Mouse (Mus musculus) 416B (cell line): Measurements from ENCODE around the gene Rbfox1.
A peak's percentile ranks its signal among the peaks of the same experiment; 100 is the strongest.

Experiments
- DNase-seq: peaks from one replicate; pipeline ENCODE4 v3.0.0; 2011; ENCODE audit warnings: low read depth

Rbfox1 gene

DNA sequence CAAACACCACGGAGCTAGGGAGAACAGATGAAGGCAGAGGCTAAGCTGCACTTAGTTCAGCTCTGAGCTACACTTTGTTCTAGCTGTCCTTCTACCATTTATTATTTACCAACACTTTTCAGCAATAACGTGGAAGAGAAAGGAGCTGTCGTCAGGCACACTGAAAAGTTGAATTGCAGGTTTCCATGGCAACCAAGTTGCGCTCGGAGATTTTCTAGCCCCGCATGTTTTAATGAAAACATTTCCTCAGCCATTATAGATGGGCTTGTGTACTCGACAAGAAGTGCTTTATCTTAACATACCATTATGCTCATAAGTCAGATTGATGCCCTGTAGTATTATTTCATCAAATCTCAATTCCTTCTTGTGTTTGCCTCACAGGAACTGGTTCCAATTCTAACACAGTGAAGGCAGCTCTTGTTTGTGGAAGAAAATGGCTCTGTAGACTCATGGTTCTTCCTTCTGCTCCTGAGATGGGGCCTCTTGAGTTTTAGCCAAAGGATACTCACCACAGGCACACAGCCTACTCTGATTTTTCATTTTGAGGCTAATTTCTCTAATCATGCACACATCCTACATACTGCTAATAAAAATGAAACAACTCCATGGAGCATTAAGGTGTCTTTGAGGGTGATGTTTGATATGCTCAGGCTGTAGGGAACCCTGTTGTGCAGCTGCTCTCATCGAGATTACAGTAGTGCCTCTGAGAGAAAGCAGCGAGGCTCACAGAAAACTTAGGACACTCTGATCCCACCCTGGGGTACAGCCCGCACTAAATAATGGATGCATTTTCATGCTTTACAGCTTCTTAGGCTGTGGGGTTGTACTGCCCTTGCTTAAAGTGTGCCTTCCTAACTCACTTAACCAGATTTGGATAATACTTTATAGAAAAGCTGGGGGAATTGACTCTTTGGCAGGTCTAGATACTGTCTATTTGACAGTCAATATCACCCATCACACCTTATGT, 107.2 kb downstream of the Rbfox1 start:
- no peak for DNase-seq

DNA sequence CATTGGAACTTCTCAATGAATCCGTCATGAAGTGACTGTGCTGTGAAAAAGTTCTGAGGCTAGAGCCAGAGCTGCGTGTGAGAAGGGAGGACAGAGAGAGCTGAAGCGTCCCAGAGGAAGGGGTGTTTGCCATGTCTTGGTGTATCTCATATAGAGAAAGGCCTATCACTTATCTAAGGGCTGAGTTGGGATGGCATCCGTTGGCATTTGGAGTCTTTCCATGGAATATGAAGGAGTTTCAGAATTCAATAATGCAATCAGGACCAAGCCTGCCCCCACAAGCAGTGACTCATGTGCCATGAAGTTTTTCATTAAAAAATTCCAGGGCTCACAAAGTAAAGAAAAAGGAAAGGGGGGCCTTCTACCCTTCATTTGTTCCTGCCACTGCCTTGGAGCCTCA, 112.0 kb downstream of the Rbfox1 start:
- no peak for DNase-seq

DNA sequence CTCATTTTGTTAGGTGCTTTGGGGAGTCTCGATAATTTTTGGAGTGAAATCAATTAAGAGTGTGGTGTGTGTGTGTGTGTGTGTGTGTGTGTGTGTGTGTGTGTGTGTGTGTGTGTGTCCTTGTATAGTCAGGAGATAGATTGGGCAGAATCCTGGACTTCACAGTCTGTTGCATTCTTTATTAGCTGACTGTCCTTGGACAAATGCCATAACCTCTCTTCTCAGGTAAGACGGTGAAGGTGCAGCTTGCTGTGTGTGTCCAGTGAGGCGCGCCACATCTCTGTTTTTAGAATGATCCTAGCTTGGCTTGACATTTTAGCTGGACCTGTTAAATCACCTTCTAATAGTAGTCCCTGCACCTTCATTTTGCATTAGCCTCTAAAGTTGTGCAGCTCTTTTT, 112.5 kb downstream of the Rbfox1 start:
- no peak for DNase-seq

DNA sequence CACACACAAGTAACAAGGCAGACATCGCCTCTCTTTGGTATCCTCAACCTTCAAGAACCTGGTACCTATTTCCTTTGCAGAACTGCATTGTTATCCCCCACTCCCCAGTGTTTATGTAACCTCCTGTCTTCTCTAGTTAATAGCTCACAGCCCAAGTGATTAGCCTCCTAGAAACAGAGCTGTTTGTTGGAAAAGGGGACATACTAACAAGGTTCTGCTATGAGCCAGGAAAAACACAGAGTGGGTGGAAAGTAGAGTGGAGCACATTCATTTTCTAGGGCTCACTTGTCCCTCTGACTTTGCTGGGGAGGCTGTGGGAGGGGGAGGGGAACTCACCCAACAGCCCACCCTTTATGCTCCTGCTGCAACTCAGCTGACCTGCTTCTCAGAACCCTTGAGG, 114.9 kb downstream of the Rbfox1 start:
- DNase-seq, result no peak

DNA sequence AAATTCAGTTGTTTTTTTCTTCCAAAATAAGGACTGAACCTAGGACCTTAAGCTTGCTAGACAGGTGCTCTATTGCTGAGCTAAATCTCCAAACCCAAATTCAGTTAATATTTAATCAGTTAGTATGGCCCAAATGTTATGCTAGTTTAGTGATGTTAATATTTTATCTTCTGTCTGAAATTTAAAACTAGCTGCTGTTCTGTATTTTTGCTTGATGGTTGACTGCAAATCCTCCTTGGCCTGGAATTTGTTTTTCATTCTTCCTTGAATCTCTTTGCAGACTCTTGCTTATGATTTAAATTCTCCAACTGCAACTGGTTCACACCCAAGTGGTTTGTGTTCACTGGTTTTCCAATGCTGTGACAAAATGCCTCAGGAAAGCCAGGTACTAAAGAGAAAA, 121.8 kb downstream of the Rbfox1 start:
- no peak for DNase-seq

DNA sequence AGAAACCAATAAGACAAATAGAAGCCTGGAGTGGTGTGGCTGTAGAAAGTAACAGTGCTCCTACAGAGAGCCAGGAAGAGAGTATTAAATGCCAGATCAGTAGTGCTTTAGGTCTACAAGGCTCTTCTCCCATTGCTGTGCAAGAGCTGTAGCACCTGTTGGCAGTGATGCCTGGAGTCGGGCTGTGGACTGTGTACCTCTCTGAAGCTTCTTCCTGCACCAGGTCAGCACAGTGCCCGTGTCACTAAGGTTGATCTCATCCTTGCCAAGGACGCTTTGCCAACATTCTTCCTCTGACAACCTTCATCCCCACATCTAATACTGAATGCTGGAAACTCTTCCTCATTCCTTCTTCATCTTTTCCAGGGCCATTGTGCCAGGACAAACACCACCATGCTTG, 127.7 kb downstream of the Rbfox1 start:
- no peak for DNase-seq

DNA sequence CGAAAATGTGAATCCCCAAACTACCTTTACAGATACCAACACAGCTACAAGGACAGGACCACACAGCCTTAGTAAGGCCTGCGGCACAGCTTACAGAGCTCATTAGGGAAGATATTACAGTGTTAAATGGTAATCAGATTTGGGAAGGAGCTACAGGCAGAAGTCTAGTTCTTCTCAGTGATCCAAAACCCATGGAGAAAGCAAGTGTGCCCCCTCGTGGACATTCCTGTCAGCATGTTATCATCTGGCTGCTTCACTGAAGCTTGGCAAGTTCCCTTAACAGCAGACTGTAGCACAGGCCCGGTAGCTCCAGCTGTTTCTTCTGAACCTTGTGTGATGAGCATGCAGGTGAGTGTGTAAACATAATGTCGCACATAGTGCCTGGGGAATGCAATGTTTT, 133.5 kb downstream of the Rbfox1 start:
- peak; percentile 70 for DNase-seq

DNA sequence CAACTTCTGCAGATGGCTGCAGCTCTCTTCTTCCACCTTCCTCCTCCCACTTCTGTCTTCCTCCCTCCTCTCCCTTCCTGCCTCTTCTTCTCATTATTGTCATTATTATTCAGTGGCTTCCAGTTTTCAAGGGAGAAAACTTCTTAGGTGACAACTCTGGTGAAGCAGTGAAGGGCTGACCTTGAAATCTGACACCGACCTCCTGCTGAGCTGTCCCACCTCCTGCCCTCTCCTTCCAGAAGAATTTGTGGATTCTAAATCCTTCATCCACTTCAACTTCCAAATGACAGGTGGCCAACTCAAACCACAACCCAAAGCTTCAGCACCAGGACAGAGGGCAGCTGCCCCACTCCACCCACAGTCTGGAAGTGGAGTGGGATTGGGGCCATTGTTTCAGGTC, 134.2 kb downstream of the Rbfox1 start:
- DNase-seq, result no peak

DNA sequence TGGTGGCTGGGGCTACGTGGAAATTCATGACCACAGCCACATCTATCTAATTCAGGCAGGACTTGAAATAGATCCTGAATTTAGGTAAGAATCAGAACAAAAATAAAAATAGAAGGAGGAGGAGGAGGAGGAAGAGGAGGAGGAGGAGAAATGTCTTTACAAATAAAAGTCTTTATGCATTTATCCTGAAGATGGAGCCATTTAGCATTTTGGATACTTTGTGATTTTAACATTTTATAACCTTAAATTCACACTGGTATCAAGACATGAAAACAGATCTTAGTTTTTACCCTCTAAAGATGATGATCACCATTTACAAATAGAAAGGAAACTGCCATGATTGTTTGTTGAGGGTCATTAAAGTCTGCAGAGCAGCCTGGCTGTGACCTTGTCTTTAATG, 146.1 kb downstream of the Rbfox1 start:
- DNase-seq, result peak; percentile 7

DNA sequence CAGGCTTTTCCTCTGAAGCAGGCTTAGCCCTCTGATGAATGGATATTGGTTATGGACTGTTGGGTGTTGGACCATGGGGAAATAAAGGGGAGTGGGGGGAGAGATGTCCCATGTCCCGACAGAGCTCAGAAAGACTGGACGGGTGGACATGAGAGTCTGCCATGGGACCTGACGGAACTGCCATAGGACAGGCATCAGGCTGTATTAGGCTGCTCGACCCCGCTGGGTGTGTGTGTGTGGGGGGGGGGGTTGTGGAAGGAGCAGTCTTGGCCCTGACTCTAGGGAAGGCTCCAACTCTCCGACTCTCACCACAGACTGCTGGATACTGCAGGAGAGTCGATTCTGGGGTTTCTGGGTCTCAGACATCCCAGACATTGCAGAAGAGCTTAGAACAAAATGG, 147.4 kb downstream of the Rbfox1 start:
- DNase-seq, result no peak

DNA sequence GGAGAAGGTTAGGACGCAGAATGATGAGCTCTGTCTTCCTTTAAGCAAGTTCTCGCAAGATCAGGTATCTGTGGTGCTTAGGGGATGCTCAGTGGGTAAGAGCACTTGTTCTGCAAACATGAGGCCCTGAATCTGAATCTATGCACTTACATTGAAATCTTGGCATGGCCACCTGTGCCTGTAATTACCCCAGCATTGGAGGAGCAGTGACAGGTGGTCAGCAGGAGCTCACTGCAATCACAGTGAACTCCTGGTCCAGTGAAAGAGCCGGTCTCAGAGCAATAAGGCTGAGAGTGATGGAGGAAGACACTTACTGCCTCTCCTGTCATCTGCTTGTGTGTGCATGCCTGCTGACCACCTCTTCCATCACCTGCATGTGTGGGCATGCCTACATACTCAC, 149.7 kb downstream of the Rbfox1 start:
- DNase-seq, result no peak

DNA sequence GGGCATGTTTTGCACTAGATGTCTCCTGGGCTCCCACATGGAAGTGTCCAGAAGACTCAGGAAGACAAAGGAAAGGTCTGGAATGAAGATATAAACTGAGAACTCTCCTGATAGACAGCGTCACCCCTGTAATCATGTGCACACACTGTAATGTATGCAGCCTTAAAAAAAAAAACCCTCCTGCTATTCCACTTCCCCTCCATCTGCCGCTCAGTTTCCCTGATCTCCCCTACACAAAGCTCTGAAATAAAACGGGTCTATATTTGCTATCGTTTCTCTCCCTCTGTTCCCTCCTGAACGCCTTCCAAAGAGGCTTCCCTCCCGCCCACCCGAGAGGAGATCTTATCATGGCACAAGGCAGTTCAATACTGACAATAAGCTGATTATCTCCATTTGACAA, 151.9 kb downstream of the Rbfox1 start:
- DNase-seq, result no peak

DNA sequence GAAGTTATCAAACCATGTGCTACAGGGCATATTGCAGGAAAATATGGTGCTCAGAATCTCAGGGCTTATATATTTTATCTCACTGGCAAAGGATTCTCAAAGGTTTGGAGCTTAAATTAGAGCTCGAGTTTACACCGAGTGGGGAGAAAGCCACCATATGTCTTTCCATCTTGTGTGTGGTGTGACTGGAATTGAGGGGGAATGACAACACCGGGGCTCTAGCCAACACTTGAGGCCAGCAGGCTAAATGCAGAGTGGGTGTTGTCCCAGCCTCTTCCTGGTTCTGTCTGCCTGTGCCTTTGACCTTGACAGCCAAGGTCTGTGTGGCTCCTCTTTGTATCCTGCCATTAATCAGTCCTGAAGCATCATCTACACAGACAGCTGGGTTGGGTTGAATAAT, 157.6 kb downstream of the Rbfox1 start:
- DNase-seq, result no peak

DNA sequence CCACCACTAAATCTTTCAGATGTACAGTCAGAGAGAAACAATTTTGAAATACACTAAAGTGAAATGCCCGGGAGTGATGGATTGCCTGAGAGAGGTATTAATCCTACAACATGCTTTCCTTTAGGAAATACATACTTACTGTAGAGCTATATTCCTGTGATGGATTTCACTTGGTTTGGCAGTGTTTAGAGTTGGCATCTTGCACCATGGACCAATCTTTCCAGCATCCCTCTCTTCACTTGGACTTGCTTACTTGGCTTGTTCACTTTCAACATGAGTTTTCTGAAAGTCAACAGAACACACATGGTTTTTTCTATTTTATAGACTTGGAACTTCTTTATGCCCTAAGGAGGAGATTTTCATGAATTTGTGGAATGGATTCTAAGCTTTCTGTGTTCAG, 163.4 kb downstream of the Rbfox1 start:
- DNase-seq, result no peak

DNA sequence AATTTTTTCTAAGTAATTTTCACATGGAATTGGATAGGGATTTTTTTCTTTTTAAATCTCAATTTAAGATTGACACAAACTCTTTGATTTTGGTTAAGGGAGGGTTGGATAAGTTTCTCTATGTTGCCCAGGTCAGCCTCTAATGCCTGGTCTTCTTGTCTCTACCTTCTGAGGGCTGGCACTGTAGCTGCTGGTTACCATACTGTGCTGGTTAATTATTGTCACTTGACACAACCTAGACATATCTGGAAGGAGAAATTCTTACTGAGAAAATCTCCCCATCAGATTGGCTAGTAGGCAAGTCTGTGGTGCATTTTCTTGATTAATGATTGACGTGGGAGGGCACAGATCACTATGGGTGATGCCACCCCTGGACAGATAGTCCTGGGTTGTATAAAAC, 177.3 kb downstream of the Rbfox1 start:
- no peak for DNase-seq

DNA sequence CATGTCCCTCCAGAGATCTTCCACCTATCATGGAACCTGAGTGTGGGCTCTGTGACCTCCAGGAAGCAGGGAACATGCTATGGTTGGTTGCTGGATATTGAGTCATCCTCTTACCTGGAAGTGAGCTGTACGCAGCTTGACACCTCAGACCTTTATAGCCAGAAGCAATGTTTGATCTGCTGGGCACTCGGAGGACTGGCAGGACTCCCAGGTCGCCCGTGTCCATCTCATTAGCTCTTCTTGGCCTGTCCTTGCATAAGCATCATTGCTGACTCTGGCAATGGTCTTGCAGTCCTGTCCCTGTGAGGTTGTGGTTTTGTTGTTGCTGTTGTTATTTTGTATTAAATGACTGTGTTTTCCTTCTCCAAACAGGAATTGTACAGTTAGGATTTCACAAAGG, 180.3 kb downstream of the Rbfox1 start:
- DNase-seq, result no peak

DNA sequence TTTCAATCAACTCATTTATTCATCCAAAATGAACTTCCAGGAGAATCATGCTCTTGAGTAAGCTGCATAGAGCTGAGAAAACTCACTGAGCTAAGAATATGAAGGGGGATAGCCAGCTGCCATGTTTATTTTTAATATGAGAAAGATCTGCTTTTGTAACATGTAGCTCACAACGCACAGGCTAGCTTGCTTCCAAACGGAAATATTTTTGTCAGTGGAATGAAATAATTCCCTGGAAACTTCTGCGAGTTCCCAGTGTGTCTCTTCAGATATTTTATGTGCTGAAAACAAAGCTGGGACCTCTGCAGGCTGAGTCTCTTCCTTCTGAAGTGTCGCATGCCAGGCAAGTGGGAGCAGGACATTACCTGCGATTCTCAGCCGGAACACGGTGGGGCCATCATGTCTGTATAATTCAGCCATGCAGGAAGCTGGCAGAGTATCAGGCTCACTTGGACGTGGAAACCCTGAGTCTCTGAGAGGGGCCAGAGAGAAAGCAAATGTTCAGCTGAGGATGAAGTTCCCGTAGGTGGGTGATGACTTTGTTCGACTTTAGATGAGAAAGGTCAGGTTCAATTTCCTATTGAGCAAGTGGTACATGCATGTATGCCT, 190.4 kb downstream of the Rbfox1 start:
- DNase-seq, result no peak

DNA sequence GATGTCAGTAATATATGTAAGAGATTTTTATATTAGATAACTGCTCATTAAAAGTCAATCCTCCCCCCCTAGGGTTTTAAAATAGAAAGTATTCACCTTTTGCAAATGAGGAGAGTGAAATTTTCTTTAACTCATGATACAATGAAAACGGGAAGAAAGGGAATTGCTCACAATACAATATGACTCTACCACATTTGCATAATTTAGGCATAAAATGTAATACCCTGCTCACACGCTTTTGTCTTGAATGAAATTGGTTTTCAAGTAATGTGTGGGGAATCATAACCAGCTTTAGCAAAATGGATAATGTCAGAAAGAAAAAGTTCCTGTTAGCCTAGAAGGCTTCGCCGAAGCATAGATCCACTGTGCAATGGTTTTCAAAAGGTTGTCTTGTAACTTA, 193.9 kb downstream of the Rbfox1 start:
- DNase-seq, result no peak

DNA sequence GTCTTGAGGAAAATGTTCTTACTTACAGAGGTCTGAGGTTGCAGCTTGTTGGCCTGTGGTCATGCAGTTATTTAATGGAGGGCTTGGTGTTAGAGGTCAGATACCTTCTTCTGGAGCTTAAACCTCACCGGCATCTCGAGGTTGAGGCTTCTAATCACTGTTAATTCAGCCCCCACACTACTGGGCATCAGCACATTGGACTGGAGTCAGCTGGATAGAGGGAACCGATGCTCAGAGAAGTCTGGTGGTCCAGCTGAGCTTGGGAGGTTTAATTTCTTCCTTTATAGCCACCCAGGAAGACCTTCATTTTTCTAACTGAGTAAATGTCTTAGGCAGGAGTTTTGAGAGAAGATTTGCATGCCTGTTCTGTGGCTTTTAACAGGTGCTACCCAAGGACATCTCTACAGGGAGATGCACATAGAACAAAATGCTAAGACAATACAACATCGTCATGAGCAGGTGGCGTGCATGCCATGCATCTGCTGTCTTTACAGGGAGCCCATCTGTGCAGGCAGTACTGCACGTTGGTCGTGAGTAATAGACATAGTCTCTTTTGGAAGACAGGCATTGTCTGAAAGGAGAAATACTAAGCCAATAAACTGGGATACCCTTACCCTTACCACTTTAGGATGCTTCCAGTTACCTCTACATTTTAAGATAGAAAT, 199.7 kb downstream of the Rbfox1 start:
- DNase-seq, result no peak

DNA sequence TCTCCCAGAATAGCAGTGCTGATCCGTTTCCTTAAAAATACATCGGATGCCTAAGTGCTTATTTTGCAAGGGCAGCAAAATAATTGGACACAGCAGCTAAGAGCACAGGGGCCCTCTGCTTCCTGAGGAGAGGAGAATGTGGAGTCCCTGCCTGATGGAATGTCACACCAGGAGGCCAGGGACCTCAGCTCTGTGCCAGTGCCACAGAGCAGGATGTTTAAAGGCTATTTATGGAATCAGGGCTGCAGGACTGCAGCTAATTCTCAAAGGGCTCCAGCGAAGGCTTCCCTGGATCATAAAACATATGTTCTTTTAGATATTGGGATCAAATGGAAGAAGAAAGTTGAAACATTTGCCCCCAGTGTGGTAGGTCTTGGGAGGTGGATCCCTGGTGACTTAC, 201.0 kb downstream of the Rbfox1 start:
- no peak for DNase-seq

DNA sequence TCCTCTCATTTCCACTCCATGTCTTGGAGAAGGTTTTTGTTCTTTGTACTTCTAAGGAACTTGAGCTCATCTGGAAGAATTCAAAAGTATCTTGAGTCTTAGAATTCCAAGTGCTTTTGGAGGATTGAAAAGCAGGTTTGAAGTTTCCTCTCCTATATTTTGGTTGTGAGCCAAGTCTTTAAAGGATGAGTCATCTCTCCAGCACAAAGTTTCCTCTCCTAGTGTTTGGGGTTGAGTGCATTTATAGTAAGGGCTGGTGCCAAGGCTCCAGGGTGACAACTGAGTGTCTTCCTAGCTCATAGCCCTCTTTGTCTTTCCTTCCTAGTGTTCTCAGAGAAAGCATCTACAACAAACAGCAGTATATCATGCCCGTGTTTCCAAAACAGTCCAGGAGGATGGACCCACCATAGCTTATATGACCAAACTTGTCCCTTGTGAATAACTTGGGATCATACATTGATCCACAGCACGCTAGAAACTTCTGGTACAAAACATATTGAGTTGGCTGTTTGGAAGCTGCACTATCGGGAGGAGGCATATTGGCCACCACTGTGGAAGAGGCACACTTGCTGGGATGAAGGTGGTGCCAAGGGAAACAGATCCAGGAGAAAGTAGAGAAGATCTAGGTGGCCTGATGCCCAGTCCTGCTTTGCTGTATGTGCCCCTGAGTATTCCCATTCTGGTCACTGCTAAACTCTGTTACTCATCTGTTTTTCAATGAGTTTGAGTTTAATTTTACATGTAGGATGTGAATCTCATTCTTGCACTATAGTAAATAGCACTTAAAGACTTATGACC, 206.4 kb downstream of the Rbfox1 start:
- DNase-seq, result peak; percentile 51

DNA sequence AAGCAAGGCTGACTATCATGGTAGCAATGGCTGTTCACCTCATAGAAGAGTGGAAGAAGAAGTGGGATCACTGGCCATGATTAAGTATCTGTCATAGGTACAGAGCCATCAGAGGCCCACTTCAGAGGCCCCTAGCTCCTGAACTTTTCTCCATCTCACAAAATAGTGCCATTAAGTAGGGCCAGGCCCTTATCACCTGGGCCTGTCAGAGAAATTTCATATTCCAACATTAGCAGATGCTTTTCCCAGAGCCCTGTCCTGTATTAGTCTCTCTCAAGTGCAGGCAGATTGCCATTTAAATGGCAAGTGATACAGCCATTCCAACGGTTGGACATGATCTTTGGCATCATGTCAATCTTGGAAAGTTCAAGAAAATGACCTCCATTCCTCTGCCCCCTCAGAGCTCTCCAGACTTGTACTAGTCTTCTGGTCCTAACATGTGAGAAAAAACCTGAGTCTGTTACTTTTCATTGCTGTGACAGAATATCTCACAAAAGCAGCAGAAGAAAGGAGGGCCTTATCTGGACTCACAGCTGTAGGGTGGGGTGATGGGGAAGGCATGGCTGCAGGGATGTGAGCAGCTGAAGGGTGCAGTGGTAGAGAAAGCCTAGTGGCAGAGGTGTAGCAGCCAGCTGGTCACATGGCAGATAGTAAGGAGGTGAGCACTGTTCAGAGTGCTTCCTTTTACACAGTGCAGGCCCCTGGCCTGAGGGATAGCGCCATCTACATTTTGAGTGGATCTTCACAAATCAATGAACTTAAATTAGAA, 210.6 kb downstream of the Rbfox1 start:
- no peak for DNase-seq
